Mouse (Mus musculus) heart, postnatal 0 days (tissue): ENCODE results near the gene Hsph1.

Source experiments
- CTCF ChIP-seq: IDR thresholded peaks from 2 replicates; pipeline ENCODE4 v1.5.1; 2016; ENCODE audit warnings: antibody characterized with exemption, control low read depth, low read depth
- EP300 ChIP-seq: IDR thresholded peaks from 2 replicates; pipeline ENCODE4 v1.6.1; 2016; ENCODE audit warnings: antibody characterized with exemption, low read depth

GRCm38 (mm10) chr5:149612165-149612518 is 24.0 kb downstream of the Hsph1 start:
- TF ChIP-seq CTCF (no peak), EP300 (no peak)
